Mouse (Mus musculus): ENCODE measurements around the gene 2310061N02Rik.
"Not testable (repeated sequence)": the region's sequence is repeated elsewhere in the genome, so short reads cannot be mapped to it uniquely, and the experiment has no call there.

Gene 2310061N02Rik

DNA sequence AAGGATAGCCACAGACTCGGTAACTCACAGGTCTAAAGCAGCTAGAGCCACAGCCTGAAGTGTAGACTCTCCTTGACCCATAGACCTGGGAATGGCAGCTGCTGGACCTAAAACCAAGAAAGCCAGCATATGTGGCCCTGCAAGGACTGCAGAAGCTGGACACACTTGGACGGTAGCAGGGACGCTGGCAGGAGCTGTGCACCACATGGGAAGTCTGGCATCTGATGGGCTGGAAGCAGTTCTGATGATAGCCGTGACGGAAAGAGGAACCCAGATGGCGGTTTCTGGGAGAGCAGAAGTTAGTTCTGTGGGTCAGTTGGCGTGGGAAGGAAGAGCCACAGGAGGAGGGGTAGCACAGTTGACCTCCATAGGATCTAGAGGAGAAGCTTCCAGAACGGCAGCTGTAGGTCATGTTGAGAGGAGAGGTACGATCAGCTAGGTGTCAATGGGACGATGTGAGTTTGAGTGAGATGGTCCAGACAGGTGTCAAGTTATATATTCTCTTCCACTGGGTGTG lies at the start of gene 2310061N02Rik:
2310061N02Rik (minus strand) TSS at position 467 of the 517 bp plus-strand sequence.
- peak; percentile 30 to 43 for DNase-seq

DNA sequence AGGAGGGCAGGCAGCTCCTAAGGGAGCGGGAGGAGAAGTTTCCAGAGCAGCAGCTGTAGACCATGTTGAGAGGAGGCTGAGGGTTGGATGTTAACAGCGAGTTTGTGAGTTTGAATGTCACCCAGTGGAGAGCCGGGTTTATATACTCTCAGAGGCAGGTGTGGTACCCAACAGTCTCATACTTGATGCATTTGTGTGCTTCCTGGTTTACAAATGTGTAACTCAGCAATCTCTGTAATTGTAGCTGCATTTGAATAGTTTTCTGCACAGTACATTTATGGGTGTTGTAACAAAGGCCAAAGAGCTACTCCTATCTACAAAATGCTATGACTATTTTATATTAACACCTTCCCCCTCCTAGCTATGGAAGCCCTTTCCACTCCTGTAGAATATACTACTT lies 43.8 kb upstream of the 2310061N02Rik start, which contains the start of gene Krtap13:
Krtap13 (minus strand) TSS at position 101 of the 400 bp plus-strand sequence.
- DNase-seq: not testable (repeated sequence)

DNA sequence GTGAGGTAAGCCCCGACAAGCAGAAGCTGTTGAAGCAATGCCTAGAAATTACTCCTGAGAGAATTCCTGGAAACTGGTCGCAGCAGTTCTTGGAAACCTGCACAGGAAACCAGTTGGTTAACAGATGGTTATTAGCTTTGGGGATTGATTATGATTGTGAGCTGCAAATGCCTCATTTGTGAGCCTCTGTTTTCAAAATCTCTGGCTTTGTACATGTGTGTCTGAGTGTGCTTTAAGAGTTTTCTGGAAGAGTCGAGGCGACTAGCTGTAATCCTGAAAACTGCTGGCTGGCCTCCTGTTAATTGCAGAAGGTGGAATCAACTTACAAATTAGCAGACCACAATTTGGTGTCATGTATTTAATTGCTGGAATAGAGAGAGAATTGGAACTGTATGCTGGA lies 40.2 kb upstream of the 2310061N02Rik start:
- DNase-seq: no peak

GRCm38 (mm10) chr16:88744750-88745340 lies 37.1 kb upstream of the 2310061N02Rik start:
- no peak for DNase-seq

DNA sequence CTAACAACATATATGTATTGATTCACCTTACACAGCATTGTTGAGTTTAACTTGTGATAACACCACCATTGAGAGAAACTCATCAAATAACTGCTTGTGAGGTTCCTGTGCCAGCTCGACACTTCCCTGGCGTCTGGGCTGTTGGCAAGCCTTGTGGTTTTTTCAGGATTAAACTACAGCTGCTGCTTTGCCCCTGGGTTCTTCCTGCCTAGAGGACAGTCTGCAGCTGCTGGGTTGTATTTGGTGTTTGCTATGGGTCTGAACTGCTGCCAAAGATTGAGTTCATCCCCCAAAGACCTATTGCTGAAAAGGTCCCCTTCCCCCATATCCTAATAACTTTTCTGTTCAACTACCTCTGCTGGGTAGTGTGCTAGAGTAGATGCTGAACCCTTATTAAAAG lies 27.6 kb upstream of the 2310061N02Rik start:
- no peak for DNase-seq

GRCm38 (mm10) chr16:88728812-88729275 lies 21.1 kb upstream of the 2310061N02Rik start, which contains the start of gene Krtap13-1:
TSS of gene Krtap13-1 (plus strand) at chr16:88728862.
- DNase-seq: peak; percentile 30 to 33

DNA sequence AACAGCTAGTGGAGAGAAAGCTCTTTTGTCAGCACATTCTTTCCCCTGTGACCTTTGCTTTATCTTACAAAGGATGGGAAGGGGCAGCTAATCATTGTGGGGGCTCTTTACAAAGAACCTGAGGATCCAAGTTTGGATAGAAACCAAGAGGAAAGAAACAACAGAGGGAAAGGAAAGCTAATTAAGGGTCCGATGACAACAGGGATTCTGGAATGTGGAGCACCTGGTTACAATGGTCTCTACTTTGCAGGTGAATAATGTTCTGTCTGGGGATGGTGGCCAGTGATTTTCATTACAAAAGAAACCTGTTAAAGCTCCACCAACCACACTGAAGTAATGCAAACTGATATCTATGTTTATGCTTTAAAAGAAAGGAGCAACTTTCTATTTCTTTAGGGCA lies 12.3 kb upstream of the 2310061N02Rik start:
- no peak for DNase-seq

DNA sequence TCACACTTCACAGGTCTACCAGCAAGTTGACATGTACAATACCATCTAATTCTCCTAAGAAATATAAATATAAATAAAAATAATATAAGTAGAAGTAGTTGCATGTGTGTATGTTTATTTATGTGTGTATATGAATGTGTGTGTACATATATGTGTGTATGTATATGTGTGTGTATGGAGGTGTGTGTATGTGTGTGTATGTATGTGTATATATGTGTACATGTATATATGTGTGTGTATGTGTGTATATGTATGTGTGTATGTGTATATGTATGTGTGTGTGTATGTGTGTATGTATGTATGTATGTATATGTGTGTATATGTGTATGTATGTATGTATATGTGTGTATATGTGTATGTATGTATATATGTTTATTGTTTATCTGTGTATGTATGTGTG lies 8.8 kb upstream of the 2310061N02Rik start:
- DNase-seq: no peak

GRCm38 (mm10) chr16:88711245-88711644 lies 3.5 kb upstream of the 2310061N02Rik start:
- DNase-seq: no peak

GRCm38 (mm10) chr16:88710757-88711156 lies 3.0 kb upstream of the 2310061N02Rik start:
- no peak for DNase-seq

DNA sequence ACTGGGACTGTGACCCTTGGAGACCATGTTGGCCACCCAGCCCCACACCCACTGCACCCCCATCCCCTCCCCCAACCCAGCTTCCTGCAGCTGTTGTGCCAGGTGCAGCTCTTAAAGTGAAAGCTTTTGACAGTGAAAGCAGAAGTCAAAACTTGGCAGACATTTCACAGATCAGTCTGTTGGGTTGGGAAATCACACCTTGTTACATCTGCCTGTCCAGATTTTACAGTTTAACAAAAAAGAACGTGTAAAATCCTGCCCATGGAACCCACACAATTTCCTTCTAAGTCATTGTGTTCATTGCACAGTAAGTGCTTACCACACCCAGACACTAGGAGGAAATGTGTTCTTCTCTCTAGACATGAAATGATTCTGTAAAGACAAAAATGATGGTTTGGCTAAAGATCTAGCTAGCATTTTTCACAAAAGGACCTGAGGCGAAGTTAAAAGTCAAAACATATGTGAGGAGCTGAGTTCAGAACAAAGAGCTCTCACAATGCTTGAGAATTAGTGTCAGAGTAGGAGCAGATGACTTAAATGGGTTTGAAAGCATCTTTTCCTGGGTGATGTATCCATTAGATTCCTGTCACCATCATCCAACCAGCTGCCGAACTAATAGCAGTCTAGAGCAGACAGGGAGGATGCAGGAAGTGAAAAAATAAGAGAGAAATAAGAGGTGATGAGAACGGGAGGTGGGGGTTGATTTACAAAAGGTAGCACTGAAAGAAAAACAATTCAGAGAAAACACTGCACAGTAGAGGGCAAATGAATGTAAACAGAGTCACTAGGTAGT lies 6.5 kb downstream of the 2310061N02Rik start:
- DNase-seq: no peak

GRCm38 (mm10) chr16:88696256-88696655 lies 11.5 kb downstream of the 2310061N02Rik start:
- DNase-seq: no peak

GRCm38 (mm10) chr16:88681282-88681681 lies 26.5 kb downstream of the 2310061N02Rik start:
- DNase-seq: no peak

DNA sequence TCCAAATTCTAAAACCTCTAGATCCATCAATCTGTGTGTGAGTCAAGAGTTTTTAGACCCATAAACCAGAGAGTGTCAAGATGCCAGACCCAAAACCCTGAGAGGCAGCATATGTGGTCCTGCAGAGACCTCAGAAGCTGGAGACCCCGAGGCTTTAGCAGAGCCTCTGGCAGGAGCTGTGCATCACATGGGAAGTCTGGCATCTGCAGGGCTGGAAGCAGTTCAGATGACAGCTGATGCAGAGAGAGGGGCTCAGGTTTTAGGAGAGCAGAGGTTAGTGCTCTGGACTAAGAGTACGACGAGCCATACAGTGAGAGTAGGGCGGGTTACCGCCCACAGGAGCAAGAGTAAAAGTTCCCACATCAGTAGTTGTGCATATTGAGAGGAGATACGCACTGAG lies 28.7 kb downstream of the 2310061N02Rik start:
- DNase-seq: no peak

DNA sequence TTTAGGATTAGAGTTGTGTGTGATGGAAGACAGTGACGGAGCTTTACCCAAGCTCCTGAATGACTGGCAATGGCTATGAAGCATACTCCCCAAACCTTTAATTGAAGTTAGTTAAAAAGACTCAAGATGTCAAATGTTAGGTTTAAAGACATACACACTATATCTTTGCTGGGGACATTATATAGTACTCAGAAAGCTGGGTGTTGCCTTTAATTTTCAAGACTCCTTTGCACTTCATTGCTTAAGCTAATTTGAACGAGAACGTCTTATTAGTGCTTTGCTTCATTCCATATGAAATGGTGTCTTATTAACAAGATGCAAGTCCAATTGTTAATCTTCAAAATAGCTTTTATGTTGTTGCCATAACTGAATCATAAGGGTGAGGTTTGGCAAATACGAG lies 36.2 kb downstream of the 2310061N02Rik start, which contains the start of gene Krtap27-1:
Krtap27-1 (minus strand) TSS at position 101 of the 400 bp plus-strand sequence.
- DNase-seq: no peak

DNA sequence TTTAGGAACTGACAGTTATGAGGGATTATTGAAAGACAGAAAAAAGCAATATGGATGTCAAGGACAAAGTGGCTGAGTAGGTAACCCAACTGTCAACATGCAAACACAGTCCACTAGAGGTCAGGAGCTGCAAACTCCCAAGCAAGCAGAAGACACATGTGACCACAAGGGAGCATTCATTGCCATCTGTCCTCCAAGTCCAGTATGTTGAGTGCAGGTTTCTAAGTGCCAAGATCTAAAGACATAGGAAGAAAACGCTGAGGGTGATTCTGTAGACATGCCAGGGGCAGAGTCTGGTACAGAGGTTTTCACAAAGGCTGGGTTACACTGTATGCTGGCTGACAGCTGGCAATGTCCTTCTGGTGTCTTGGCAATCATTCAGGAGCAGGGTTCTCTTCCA lies 50.3 kb downstream of the 2310061N02Rik start:
- DNase-seq: no peak

Measured in cerebellum, postnatal 25 days (tissue).